Mouse (Mus musculus): ENCODE results near the gene Adat3. TPM values are rescaled to one million over a fixed set of nuclear protein-coding genes. Genes with fewer than 3 reads are reported as not detected.
"Not testable (repeated sequence)": the region's sequence is repeated elsewhere in the genome, so short reads cannot be mapped to it uniquely, and the experiment has no call there.

Gene Adat3
- polyA plus RNA-seq, 1 experiment from 2014 or later: 4.7 TPM

GRCm38 (mm10) chr10:80621690-80621939 lies 18.9 kb downstream of the Adat3 start:
- ATAC-seq (no peak), DNase-seq (ENCODE audit: low read depth, low spot score) (no peak)
- CTCF ChIA-PET: interaction anchor here (1.0 to 1.6 kb wide), 2 partner anchors 31 to 44 kb away, joined by 3 to 4 read pairs; no protein-coding TSS in a partner anchor
- H3K27me3 ChIP-seq: no peaks in the 10 kb centered on the region
- in situ Hi-C loops (cut with MboI; ENCODE audit: low pct_unique_long_range_greater_than_20kb): no loop called here
- no peak for TF ChIP-seq CTCF (IDR thresholded peaks at IDR 0.05)
- POLR2A ChIA-PET: interaction anchor here (2.5 kb wide), 1 partner anchor 33 kb away, joined by 9 read pairs; no protein-coding TSS in a partner anchor

GRCm38 (mm10) chr10:80621940-80622660 lies 19.4 kb downstream of the Adat3 start:
- CTCF ChIA-PET: interaction anchor here (0.8 to 1.6 kb wide), 3 partner anchors 31 to 44 kb away, joined by 3 to 4 read pairs (median 3); no protein-coding TSS in a partner anchor
- DNase-seq (ENCODE audit: low read depth, low spot score): peak; percentile 99

GRCm38 (mm10) chr10:80622661-80623456 lies 20.2 kb downstream of the Adat3 start, which contains the start of gene Csnk1g2:
Gene Csnk1g2 (plus strand): TSS chr10:80622838.
- in situ Hi-C loops (cut with MboI; ENCODE audit: low pct_unique_long_range_greater_than_20kb): no loop called here
- ATAC-seq (no peak), DNase-seq (ENCODE audit: low read depth, low spot score) (no peak)
- no peaks in the 10 kb centered on the region for H3K27me3 ChIP-seq
- ChIA-PET CTCF (interaction anchor here (0.7 to 1.7 kb wide), 5 partner anchors 30 to 61 kb away, joined by 3 to 4 read pairs (median 4); no protein-coding TSS in a partner anchor), POLR2A (interaction anchor here (0.7 to 2.5 kb wide), 6 partner anchors 27 to 91 kb away, joined by 3 to 9 read pairs (median 4); no protein-coding TSS in a partner anchor)
- TF ChIP-seq CTCF (IDR thresholded peaks at IDR 0.05): no peak

More at GRCm38 (mm10) chr10:80621940-80622660, 19.4 kb downstream of the Adat3 start:
- H3K27me3 ChIP-seq: no peaks in the 10 kb centered on the region
- TF ChIP-seq CTCF (IDR thresholded peaks at IDR 0.05): no peak
- ATAC-seq: peak; percentile 69
- POLR2A ChIA-PET: interaction anchor here (0.9 to 2.5 kb wide), 4 partner anchors 32 to 92 kb away, joined by 3 to 9 read pairs (median 4); no protein-coding TSS in a partner anchor
- in situ Hi-C loops (cut with MboI; ENCODE audit: low pct_unique_long_range_greater_than_20kb): no loop called here

- TF ChIP-seq CTCF (IDR thresholded peaks at IDR 0.05): no peak
- ATAC-seq (no peak), DNase-seq (ENCODE audit: low read depth, low spot score) (no peak)
- in situ Hi-C loops (cut with MboI; ENCODE audit: low pct_unique_long_range_greater_than_20kb): no loop called here
- ChIA-PET CTCF (interaction anchor here (0.7 to 1.7 kb wide), 2 partner anchors 29 to 61 kb away, joined by 4 read pairs; no protein-coding TSS in a partner anchor), POLR2A (interaction anchor here (0.7 to 2.5 kb wide), 5 partner anchors 27 to 53 kb away, joined by 3 to 9 read pairs (median 4); no protein-coding TSS in a partner anchor)
- H3K27me3 ChIP-seq: no peaks in the 10 kb centered on the region
Observed at GRCm38 (mm10) chr10:80623457-80624191, 20.9 kb downstream of the Adat3 start.

GRCm38 (mm10) chr10:80625764-80626163 lies 23.1 kb downstream of the Adat3 start:
- in situ Hi-C loops (cut with MboI; ENCODE audit: low pct_unique_long_range_greater_than_20kb): no loop called here
- ATAC-seq: no peak
- DNase-seq (ENCODE audit: low read depth, low spot score): no peak
- no peaks in the 10 kb centered on the region for H3K27me3 ChIP-seq
- TF ChIP-seq CTCF (IDR thresholded peaks at IDR 0.05): no peak
- ChIA-PET POLR2A (no interaction called here), CTCF (interaction anchor here (1.1 to 1.8 kb wide), 2 partner anchors 28 to 46 kb away, joined by 3 to 6 read pairs; no protein-coding TSS in a partner anchor)

- ChIA-PET POLR2A (interaction anchor here (0.9 kb wide), 1 partner anchor 11 kb away, joined by 3 read pairs; no protein-coding TSS in a partner anchor), CTCF (no interaction called here)
- DNase-seq (ENCODE audit: low read depth, low spot score) (no peak), ATAC-seq (no peak)
- TF ChIP-seq CTCF (IDR thresholded peaks at IDR 0.05): no peak
- in situ Hi-C loops (cut with MboI; ENCODE audit: low pct_unique_long_range_greater_than_20kb): no loop called here
- no peaks in the 10 kb centered on the region for H3K27me3 ChIP-seq
Observed at GRCm38 (mm10) chr10:80627685-80628084, 25.0 kb downstream of the Adat3 start.

- no peaks in the 10 kb centered on the region for H3K27me3 ChIP-seq
- no peak for DNase-seq (ENCODE audit: low read depth, low spot score)
- CTCF ChIA-PET: no interaction called here
- ATAC-seq: no peak
- in situ Hi-C loops (cut with MboI; ENCODE audit: low pct_unique_long_range_greater_than_20kb): no loop called here
- TF ChIP-seq CTCF (IDR thresholded peaks at IDR 0.05): no peak
- POLR2A ChIA-PET: no interaction called here
Observed at GRCm38 (mm10) chr10:80628925-80629324, 26.2 kb downstream of the Adat3 start.

- H3K27me3 ChIP-seq: no peaks in the 10 kb centered on the region
- no peak for ATAC-seq
- POLR2A ChIA-PET: no interaction called here
- in situ Hi-C loops (cut with MboI; ENCODE audit: low pct_unique_long_range_greater_than_20kb): no loop called here
- no peak for DNase-seq (ENCODE audit: low read depth, low spot score)
- CTCF ChIA-PET: interaction anchor here (0.8 kb wide), 1 partner anchor 16 kb away, joined by 3 read pairs; no protein-coding TSS in a partner anchor
- TF ChIP-seq CTCF (IDR thresholded peaks at IDR 0.05): no peak
Observed at GRCm38 (mm10) chr10:80635345-80635744, 32.7 kb downstream of the Adat3 start.

GRCm38 (mm10) chr10:80646936-80647335 lies 44.3 kb downstream of the Adat3 start:
- no peak for DNase-seq (ENCODE audit: low read depth, low spot score)
- in situ Hi-C loops (cut with MboI; ENCODE audit: low pct_unique_long_range_greater_than_20kb): no loop called here
- POLR2A ChIA-PET: no interaction called here
- H3K27me3 ChIP-seq: no peaks in the 10 kb centered on the region
- no peak for ATAC-seq
- CTCF ChIA-PET: no interaction called here
- no peak for TF ChIP-seq CTCF (IDR thresholded peaks at IDR 0.05)

GRCm38 (mm10) chr10:80649910-80650309 lies 47.2 kb downstream of the Adat3 start:
- POLR2A ChIA-PET: interaction anchor here (1.2 kb wide), 1 partner anchor 27 kb away, joined by 4 read pairs; no protein-coding TSS in a partner anchor
- H3K27me3 ChIP-seq; in situ Hi-C loops (cut with MboI; ENCODE audit: low pct_unique_long_range_greater_than_20kb); CTCF ChIA-PET; ATAC-seq; DNase-seq (ENCODE audit: low read depth, low spot score): not testable (repeated sequence)

All from Patski (cell line).